Mouse (Mus musculus) gastrocnemius, adult 18-20 months (tissue): Measurements from ENCODE around the gene Sipa1l2. TPM values are rescaled to one million over a fixed set of nuclear protein-coding genes. Genes with fewer than 3 reads are reported as not detected.

Source experiments
- DNase-seq: peaks from one replicate; pipeline ENCODE4 v3.0.0; 2021; ENCODE audit warnings: low spot score
- total RNA-seq, 2 experiments: library from RNA; stranded (reverse); gene quantifications; 2 replicates each; pipeline ENCODE4 v1.2.3; 2021

Sipa1l2 gene
- total RNA-seq, 2 experiments from 2014 or later: 5.1 to 7.5 TPM

GRCm38 (mm10) chr8:125471374-125471773 is 98.2 kb downstream of the Sipa1l2 start:
- DNase-seq: no peak

GRCm38 (mm10) chr8:125465156-125465821 is 104.3 kb downstream of the Sipa1l2 start:
- peak; percentile 9 for DNase-seq

- DNase-seq: no peak
Measured at GRCm38 (mm10) chr8:125462901-125463300, 106.7 kb downstream of the Sipa1l2 start.

- DNase-seq: no peak
Measured at GRCm38 (mm10) chr8:125461504-125461903, 108.1 kb downstream of the Sipa1l2 start.

GRCm38 (mm10) chr8:125460602-125461001 is 109.0 kb downstream of the Sipa1l2 start:
- no peak for DNase-seq

GRCm38 (mm10) chr8:125449048-125449447 is 120.6 kb downstream of the Sipa1l2 start:
- no peak for DNase-seq

GRCm38 (mm10) chr8:125447543-125447942 is 122.1 kb downstream of the Sipa1l2 start:
- DNase-seq: no peak

GRCm38 (mm10) chr8:125446236-125446635 is 123.4 kb downstream of the Sipa1l2 start:
- no peak for DNase-seq

GRCm38 (mm10) chr8:125445225-125445609 is 124.4 kb downstream of the Sipa1l2 start:
- DNase-seq: peak; percentile 38

GRCm38 (mm10) chr8:125444457-125445224 is 125.0 kb downstream of the Sipa1l2 start:
- DNase-seq: peak; percentile 14

- no peak for DNase-seq
Measured at GRCm38 (mm10) chr8:125435320-125436100, 134.1 kb downstream of the Sipa1l2 start.

GRCm38 (mm10) chr8:125434151-125434550 is 135.5 kb downstream of the Sipa1l2 start:
- DNase-seq: no peak

GRCm38 (mm10) chr8:125431321-125431720 is 138.3 kb downstream of the Sipa1l2 start:
- peak; percentile 61 for DNase-seq

GRCm38 (mm10) chr8:125430796-125431195 is 138.8 kb downstream of the Sipa1l2 start:
- DNase-seq: no peak

- DNase-seq: no peak
Measured at GRCm38 (mm10) chr8:125428979-125429690, 140.5 kb downstream of the Sipa1l2 start.

- no peak for DNase-seq
Measured at GRCm38 (mm10) chr8:125423861-125424260, 145.7 kb downstream of the Sipa1l2 start.

- DNase-seq: no peak
Measured at GRCm38 (mm10) chr8:125419202-125419830, 150.3 kb downstream of the Sipa1l2 start.

- no peak for DNase-seq
Measured at GRCm38 (mm10) chr8:125416146-125416545, 153.5 kb downstream of the Sipa1l2 start.

- no peak for DNase-seq
Measured at GRCm38 (mm10) chr8:125414651-125415050, 155.0 kb downstream of the Sipa1l2 start.

GRCm38 (mm10) chr8:125413001-125413909 is 156.4 kb downstream of the Sipa1l2 start:
- DNase-seq: no peak
